Mouse (Mus musculus): ENCODE results near the gene Gria3. TPM values are rescaled to one million over a fixed set of nuclear protein-coding genes. Genes with fewer than 3 reads are reported as not detected.
A peak's percentile ranks its signal among the peaks of the same experiment; 100 is the strongest.

The Gria3 gene
- total RNA-seq, 2 experiments from 2014 or later = 11.6 to 16.2 TPM

- DNase-seq = no peak
Measured at GRCm38 (mm10) chrX:41573079-41573478, 172.4 kb downstream of the Gria3 start.

- DNase-seq = peak; percentile 6
Measured at GRCm38 (mm10) chrX:41578797-41579196, 178.1 kb downstream of the Gria3 start.

- DNase-seq = no peak
Measured at GRCm38 (mm10) chrX:41587692-41588091, 187.0 kb downstream of the Gria3 start.

- DNase-seq = no peak
Measured at GRCm38 (mm10) chrX:41607181-41607580, 206.5 kb downstream of the Gria3 start.

- DNase-seq = peak; percentile 38
Measured at GRCm38 (mm10) chrX:41614920-41615319, 214.3 kb downstream of the Gria3 start.

GRCm38 (mm10) chrX:41616928-41617327, 216.3 kb downstream of the Gria3 start:
- DNase-seq = no peak

- DNase-seq = no peak
Measured at GRCm38 (mm10) chrX:41618396-41618795, 217.7 kb downstream of the Gria3 start.

GRCm38 (mm10) chrX:41633576-41633975, 232.9 kb downstream of the Gria3 start:
- DNase-seq = no peak

- no peak for DNase-seq
Measured at GRCm38 (mm10) chrX:41644954-41645353, 244.3 kb downstream of the Gria3 start.

- DNase-seq = no peak
Measured at GRCm38 (mm10) chrX:41657791-41658190, 257.1 kb downstream of the Gria3 start.

- DNase-seq = no peak
Measured at GRCm38 (mm10) chrX:41688869-41689268, 288.2 kb downstream of the Gria3 start.

GRCm38 (mm10) chrX:41692076-41692475, 291.4 kb downstream of the Gria3 start:
- DNase-seq = no peak

Small RNA genes within 50 kb of the gene (microRNA-seq; reads per million reads assigned to microRNA genes)
- not detected for gene Gm22413
